Mouse (Mus musculus) heart, embryonic 11.5 days (tissue): ENCODE measurements around the gene Kcnj15. TPM values are rescaled to one million over a fixed set of nuclear protein-coding genes. Genes with fewer than 3 reads are reported as not detected.

ENCODE experiments used
- ATAC-seq: fragments of 200-750 bp; cut with Nextera tagmentation; replicated peaks from 2 replicates; pipeline ENCODE4 v1.8.0; 2017; ENCODE audit warnings: moderate library complexity; ENCODE audit not compliant: insufficient number of reproducible peaks, low FRiP score, low TSS enrichment
- H3K27ac ChIP-seq: fragments of 300-500 bp; sonication (generic); 2 replicates; pipeline ENCODE4 v1.5.1; 2014; ENCODE audit warnings: mild to moderate bottlenecking, low read depth, low read length
- H3K27me3 ChIP-seq: fragments of 300-500 bp; sonication (generic); 2 replicates; pipeline ENCODE4 v1.6.1; 2014; ENCODE audit warnings: mild to moderate bottlenecking, low read length, mixed read lengths; ENCODE audit not compliant: control insufficient read depth, insufficient read depth
- H3K36me3 ChIP-seq: fragments of 300-500 bp; sonication (generic); 2 replicates; pipeline ENCODE4 v1.6.1; 2014; ENCODE audit warnings: mild to moderate bottlenecking, low read length, moderate library complexity, mixed read lengths; ENCODE audit not compliant: control insufficient read depth, insufficient read depth
- H3K4me1 ChIP-seq: fragments of 300-500 bp; sonication (generic); 2 replicates; pipeline ENCODE4 v1.6.1; 2014; ENCODE audit warnings: low read length; ENCODE audit not compliant: control insufficient read depth, insufficient read depth
- H3K4me2 ChIP-seq: fragments of 300-500 bp; sonication (generic); 2 replicates; pipeline ENCODE4 v1.6.1; 2014; ENCODE audit warnings: mild to moderate bottlenecking, moderate library complexity
- H3K4me3 ChIP-seq: fragments of 300-500 bp; sonication (generic); 2 replicates; pipeline ENCODE4 v1.5.1; 2014; ENCODE audit warnings: low read depth, low read length
- H3K9ac ChIP-seq: fragments of 300-500 bp; sonication (generic); 2 replicates; pipeline ENCODE4 v1.6.1; 2014; ENCODE audit warnings: mild to moderate bottlenecking, low read depth, low read length, moderate library complexity
- H3K9me3 ChIP-seq: fragments of 300-500 bp; sonication (generic); replicated peaks from 2 replicates; pipeline ENCODE4 v1.6.1; 2016; ENCODE audit warnings: low read length; ENCODE audit not compliant: control insufficient read depth
- WGBS: fragments of 180-500 bp; shearing (Covaris S2); extraction: QIAGEN DNeasy Blood & Tissue Kit; methylation state at CpG from one replicate; pipeline ENCODE4 v1.1.7; 2014; ENCODE audit not compliant: insufficient replicate concordance; 5-methylcytosine and 5-hydroxymethylcytosine counted together
- polyA plus RNA-seq: library from polyadenylated mRNA; unstranded; fragments of >200 nt; fragmentation: Nextera tagmentation; extraction: Ambion mirVana; gene quantifications from 2 replicates; pipeline ENCODE4 v1.2.1, GENCODE M21; 2014

Gene Kcnj15
- polyA plus RNA-seq, 1 experiment from 2014 or later: 0.53 TPM

GRCm38 (mm10) chr16:95259505-95259904 lies 2.1 kb downstream of the Kcnj15 start:
- 54% methylated on average over 4 of the region's 4 CpGs for WGBS
- H3K9me3 ChIP-seq: no peaks in the 10 kb centered on the region
- H3K4me1 ChIP-seq: no peaks in the 10 kb centered on the region
- H3K27me3 ChIP-seq: no peaks in the 10 kb centered on the region; the same call in 1 of the 2 replicates
- ATAC-seq: no peak
- no peaks in the 10 kb centered on the region for H3K36me3 ChIP-seq
- H3K4me3 ChIP-seq: no peak overlapping the region
- no peak overlapping the region for H3K27ac ChIP-seq
- H3K4me2 ChIP-seq: no peak overlapping the region
- no peak overlapping the region for H3K9ac ChIP-seq

- Histone ChIP-seq H3K9me3 (no peaks in the 10 kb centered on the region), H3K4me3 (no peak overlapping the region), H3K9ac (no peak overlapping the region), H3K4me1 (no peaks in the 10 kb centered on the region), H3K27ac (no peak overlapping the region), H3K27me3 (no peaks in the 10 kb centered on the region; the same call in 1 of the 2 replicates), H3K4me2 (no peak overlapping the region), H3K36me3 (no peaks in the 10 kb centered on the region)
- WGBS: 74% methylated on average over 5 of the region's 5 CpGs
- no peak for ATAC-seq
These were observed 3.3 kb downstream of the Kcnj15 start for GRCm38 (mm10) chr16:95260693-95261092.

GRCm38 (mm10) chr16:95261807-95262206 lies 4.4 kb downstream of the Kcnj15 start:
- Histone ChIP-seq H3K36me3 (no peaks in the 10 kb centered on the region), H3K9me3 (no peaks in the 10 kb centered on the region), H3K27me3 (no peaks in the 10 kb centered on the region; the same call in 1 of the 2 replicates), H3K4me2 (no peak overlapping the region), H3K4me3 (no peak overlapping the region), H3K9ac (no peak overlapping the region), H3K4me1 (no peaks in the 10 kb centered on the region), H3K27ac (no peak overlapping the region)
- WGBS: 63% methylated on average over 4 of the region's 4 CpGs
- no peak for ATAC-seq

- Histone ChIP-seq H3K4me1 (no peaks in the 10 kb centered on the region), H3K4me2 (no peak overlapping the region), H3K9ac (no peak overlapping the region), H3K27ac (no peak overlapping the region), H3K9me3 (no peaks in the 10 kb centered on the region), H3K27me3 (no peaks in the 10 kb centered on the region; the same call in 1 of the 2 replicates), H3K4me3 (no peak overlapping the region), H3K36me3 (no peaks in the 10 kb centered on the region)
- ATAC-seq: no peak
- WGBS: 71% methylated on average over 15 of the region's 15 CpGs
These were observed 5.5 kb downstream of the Kcnj15 start for GRCm38 (mm10) chr16:95262706-95263363.

GRCm38 (mm10) chr16:95264324-95264723 lies 7.0 kb downstream of the Kcnj15 start:
- WGBS: 61% methylated on average over 5 of the region's 5 CpGs
- no peak overlapping the region for H3K4me2 ChIP-seq
- H3K9me3 ChIP-seq: no peaks in the 10 kb centered on the region
- H3K9ac ChIP-seq: no peak overlapping the region
- no peak overlapping the region for H3K4me3 ChIP-seq
- H3K36me3 ChIP-seq: no peaks in the 10 kb centered on the region
- H3K27me3 ChIP-seq: no peaks in the 10 kb centered on the region
- no peak overlapping the region for H3K27ac ChIP-seq
- H3K4me1 ChIP-seq: no peaks in the 10 kb centered on the region
- no peak for ATAC-seq

- no peak overlapping the region for H3K27ac ChIP-seq
- no peak overlapping the region for H3K4me3 ChIP-seq
- WGBS: 44% methylated on average over 11 of the region's 11 CpGs
- H3K27me3 ChIP-seq: no peaks in the 10 kb centered on the region
- H3K4me2 ChIP-seq: no peak overlapping the region
- no peaks in the 10 kb centered on the region for H3K36me3 ChIP-seq
- 0 out of 2 replicates have a peak, but pooled peaks cover 3% of the 10 kb centered on the region for H3K9me3 ChIP-seq
- no peak for ATAC-seq
- no peaks in the 10 kb centered on the region for H3K4me1 ChIP-seq
- H3K9ac ChIP-seq: no peak overlapping the region
These were observed 10.3 kb downstream of the Kcnj15 start for GRCm38 (mm10) chr16:95267481-95268183.

GRCm38 (mm10) chr16:95269610-95270009 lies 12.3 kb downstream of the Kcnj15 start:
- no peak for ATAC-seq
- Histone ChIP-seq H3K27me3 (no peaks in the 10 kb centered on the region), H3K36me3 (no peaks in the 10 kb centered on the region), H3K4me3 (no peak overlapping the region), H3K9ac (no peak overlapping the region), H3K4me1 (no peaks in the 10 kb centered on the region), H3K27ac (no peak overlapping the region), H3K4me2 (no peak overlapping the region), H3K9me3 (0 out of 2 replicates have a peak, but pooled peaks cover 3% of the 10 kb centered on the region)
- WGBS: 65% methylated on average over 6 of the region's 6 CpGs

- Histone ChIP-seq H3K4me2 (no peak overlapping the region), H3K9me3 (0 out of 2 replicates have a peak, but pooled peaks cover 3% of the 10 kb centered on the region), H3K4me1 (no peaks in the 10 kb centered on the region), H3K9ac (no peak overlapping the region), H3K4me3 (no peak overlapping the region), H3K27me3 (no peaks in the 10 kb centered on the region), H3K27ac (no peak overlapping the region), H3K36me3 (no peaks in the 10 kb centered on the region)
- 72% methylated on average over 2 of the region's 2 CpGs for WGBS
- ATAC-seq: no peak
These were observed 15.7 kb downstream of the Kcnj15 start for GRCm38 (mm10) chr16:95273101-95273500.
